Mouse (Mus musculus) cortical plate, adult 2 months (tissue): ENCODE measurements around the gene Wdcp.

Source experiments
- CTCF ChIP-seq: fragments of 200-500 bp; IDR thresholded peaks from 2 replicates; pipeline ENCODE4 v1.5.1; 2011; ENCODE audit warnings: mild to moderate bottlenecking, control low read depth, low read length; ENCODE audit not compliant: insufficient read depth; ENCODE audit errors: extremely low read depth
- POLR2A ChIP-seq: fragments of 200-500 bp; IDR thresholded peaks from 2 replicates; pipeline ENCODE4 v1.6.1; 2011; ENCODE audit warnings: mild to moderate bottlenecking, low read length, control low read depth; ENCODE audit not compliant: insufficient read depth; ENCODE audit errors: extremely low read depth

DNA sequence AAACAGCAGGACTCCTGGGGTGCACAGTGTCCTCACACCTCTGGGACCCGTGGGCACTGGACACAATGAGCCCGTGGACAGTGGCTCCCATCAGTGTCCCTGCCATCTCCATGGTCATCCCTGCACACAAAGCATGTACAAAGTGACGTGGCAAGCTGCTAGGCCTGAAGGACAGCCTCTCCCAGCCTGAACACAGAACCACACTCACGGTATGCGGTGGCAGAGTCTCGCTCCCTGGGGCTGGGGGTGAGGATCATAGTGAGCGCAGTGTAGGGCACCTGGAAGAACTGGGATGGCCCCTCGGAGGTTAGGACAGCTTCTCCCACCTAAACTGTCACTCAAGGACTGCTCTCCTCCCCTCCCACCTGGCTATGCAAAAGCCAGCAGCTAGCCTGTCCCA, 25.8 kb downstream of the Wdcp start:
- TF ChIP-seq CTCF (no peak), POLR2A (no peak)
